Mouse (Mus musculus) cerebellum, adult 2 months (tissue): ENCODE data around the gene Sox18.

ENCODE experiments used
- CTCF ChIP-seq: fragments of 200-500 bp; IDR thresholded peaks from 2 replicates; pipeline ENCODE4 v1.5.1; 2011; ENCODE audit warnings: low read depth, mild to moderate bottlenecking, control low read depth, low read length, moderate library complexity, borderline replicate concordance; ENCODE audit not compliant: insufficient read depth
- POLR2A ChIP-seq: fragments of 200-500 bp; IDR thresholded peaks from 2 replicates; pipeline ENCODE4 v1.6.1; 2011; ENCODE audit warnings: low read length, control low read depth, borderline replicate concordance; ENCODE audit not compliant: insufficient read depth

DNA sequence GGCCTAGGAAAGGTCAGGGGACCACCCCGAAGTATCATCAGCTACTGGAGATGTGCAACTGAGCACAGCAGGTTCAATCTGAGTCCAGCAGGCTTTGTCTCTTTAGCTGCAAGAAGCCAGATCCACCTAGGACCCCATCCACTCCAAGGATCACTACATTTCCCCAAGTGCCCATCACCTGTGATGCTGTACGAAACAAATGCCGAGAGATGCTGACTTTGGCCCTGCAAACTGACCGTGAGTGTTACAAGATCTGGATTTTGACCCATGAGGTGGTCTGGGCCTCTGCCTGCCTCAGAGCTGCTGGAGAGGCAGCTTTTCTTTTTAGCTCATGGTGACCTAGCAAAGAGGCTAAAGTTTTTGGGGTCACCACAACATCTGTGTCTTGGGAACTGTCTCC is 14.2 kb upstream of the Sox18 start:
- no peak for TF ChIP-seq CTCF
- TF ChIP-seq POLR2A, result no peak
